In the genomic region with DNA sequence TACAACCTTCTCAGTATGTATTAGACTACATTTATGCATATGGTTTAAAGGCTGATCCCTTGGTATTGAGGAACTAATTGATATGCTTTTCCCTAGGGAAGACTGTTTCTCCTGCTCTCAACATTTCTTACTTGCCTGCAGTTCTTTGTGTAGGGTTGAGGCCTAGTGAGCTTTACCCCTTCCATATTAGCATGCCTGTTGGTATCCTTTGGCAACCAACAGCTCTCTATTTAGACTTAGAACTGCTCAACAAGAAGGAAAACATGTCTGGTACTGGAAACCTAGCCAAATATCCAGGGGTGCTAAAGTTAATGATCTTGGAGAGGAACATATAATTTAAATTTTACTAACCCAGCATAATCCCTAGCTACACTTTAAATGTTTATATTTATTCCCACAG, we compare ENCODE assay signal across 27 mouse cellular contexts.
"Had no signal": no experiment of that assay in that cellular context is flagged by ENCODE, and none has a peak within 500 bp of the region (broad histone marks: within the 10 kb centered on the region; RNA-seq: fewer than 3 reads in every experiment).

No protein-coding gene starts in this region.

- H3K4me1 ChIP-seq: heart, embryonic 13.5 days; heart, embryonic 15.5 days; hindbrain, embryonic 13.5 days; kidney, embryonic 15.5 days; limb, embryonic 13.5 days; limb, embryonic 15.5 days; liver, embryonic 12.5 days had no signal

- H3K9me3 ChIP-seq: heart, embryonic 13.5 days; heart, embryonic 15.5 days; hindbrain, embryonic 13.5 days; hindbrain, embryonic 15.5 days; kidney, embryonic 15.5 days; limb, embryonic 13.5 days; limb, embryonic 15.5 days; liver, embryonic 12.5 days had no signal

- ATAC-seq: hindbrain, postnatal 0 days; intestine, embryonic 16.5 days; liver, embryonic 12.5 days had no signal

- H3K27me3 ChIP-seq: heart, embryonic 13.5 days; heart, embryonic 15.5 days; hindbrain, embryonic 13.5 days; hindbrain, embryonic 15.5 days; kidney, embryonic 15.5 days; limb, embryonic 13.5 days; limb, embryonic 15.5 days; liver, embryonic 12.5 days had no signal

- H3K9ac ChIP-seq: heart, embryonic 13.5 days; heart, embryonic 15.5 days; hindbrain, embryonic 13.5 days; hindbrain, embryonic 15.5 days; kidney, embryonic 15.5 days; limb, embryonic 13.5 days; limb, embryonic 15.5 days; liver, embryonic 12.5 days; liver, embryonic 14.5 days had no signal

- H3K4me2 ChIP-seq: heart, embryonic 11.5 days; heart, embryonic 13.5 days; heart, embryonic 15.5 days; hindbrain, embryonic 13.5 days; hindbrain, embryonic 15.5 days; kidney, embryonic 15.5 days; limb, embryonic 13.5 days; limb, embryonic 15.5 days; liver, embryonic 12.5 days had no signal

- H3K4me3 ChIP-seq: heart, adult 2 months; heart, embryonic 13.5 days; heart, embryonic 15.5 days; hindbrain, embryonic 13.5 days; hindbrain, embryonic 15.5 days; kidney, embryonic 15.5 days; limb, embryonic 13.5 days; limb, embryonic 15.5 days; liver, embryonic 12.5 days had no signal

- DNase-seq: gastrocnemius, postnatal 14 days; gastrocnemius, postnatal 36 days; heart, adult 11 months; heart, adult 2 months; heart, postnatal 14 days; heart, postnatal 36 days; kidney, adult 11 months; kidney, adult 2 months; kidney, adult 9 months; kidney, postnatal 14 days; kidney, postnatal 36 days; layer of hippocampus, adult 9-11 months; layer of hippocampus, postnatal 36 days; left cerebral cortex, postnatal 4 days had no signal

- H3K36me3 ChIP-seq: heart, embryonic 13.5 days; heart, embryonic 15.5 days; hindbrain, embryonic 13.5 days; hindbrain, embryonic 15.5 days; kidney, embryonic 15.5 days; limb, embryonic 13.5 days; limb, embryonic 15.5 days; liver, embryonic 12.5 days had no signal

- H3K27ac ChIP-seq: heart, adult 2 months; heart, embryonic 13.5 days; heart, embryonic 15.5 days; hindbrain, embryonic 13.5 days; hindbrain, embryonic 15.5 days; hindbrain, postnatal 0 days; kidney, embryonic 15.5 days; kidney, postnatal 0 days; limb, embryonic 13.5 days; limb, embryonic 15.5 days; liver, embryonic 12.5 days; liver, embryonic 14.5 days had no signal
